Mouse (Mus musculus): ENCODE measurements around the gene Tmem52. TPM values are rescaled to one million over a fixed set of nuclear protein-coding genes. Genes with fewer than 3 reads are reported as not detected.

Gene Tmem52
- polyA plus RNA-seq, 1 experiment from 2014 or later: not detected

DNA sequence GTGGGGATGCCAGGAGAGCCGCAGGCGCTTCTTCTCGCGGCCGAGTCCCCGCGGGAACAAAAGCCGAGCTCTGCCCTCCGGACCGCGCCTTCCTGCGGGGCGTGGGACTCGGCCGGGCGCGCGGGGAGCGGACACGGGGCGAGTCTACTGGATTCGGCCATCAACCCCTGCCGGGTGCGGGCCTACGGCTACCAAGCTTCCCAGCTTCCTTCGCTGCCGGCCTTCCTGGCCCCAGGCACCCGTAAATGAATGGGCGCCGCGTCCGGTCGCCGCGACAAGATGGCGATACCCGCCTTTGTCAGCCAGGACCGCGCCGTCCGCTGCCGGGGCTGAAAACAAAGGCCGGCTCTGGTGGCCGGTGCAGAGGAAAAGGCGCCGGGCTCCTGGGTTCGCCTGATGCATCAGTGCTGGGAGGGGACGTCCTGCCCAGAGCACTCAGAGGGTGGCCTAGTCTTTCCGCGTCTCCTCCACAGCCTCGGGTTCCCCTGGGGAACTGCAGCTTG lies 23.3 kb downstream of the Tmem52 start:
- H3K27ac ChIP-seq: peak overlapping the region; percentile 92
- no peaks in the 10 kb centered on the region for H3K27me3 ChIP-seq
- under 1% methylated on average over 51 of the region's 51 CpGs for WGBS
- no peaks in the 10 kb centered on the region for H3K36me3 ChIP-seq (replicated peaks)
- H3K4me2 ChIP-seq: peak overlapping the region; percentile 77
- H3K9ac ChIP-seq: peak overlapping the region; percentile 98
- H3K4me1 ChIP-seq: peaks cover 52% of the 10 kb centered on the region
- no peaks in the 10 kb centered on the region for H3K9me3 ChIP-seq
- peak overlapping the region; percentile 69 for H3K4me3 ChIP-seq (replicated peaks)
- peak; percentile 49 for ATAC-seq (ENCODE audit: low FRiP score)

GRCm38 (mm10) chr4:155494891-155495290 lies 26.0 kb downstream of the Tmem52 start:
- ATAC-seq (ENCODE audit: low FRiP score): no peak
- no peak overlapping the region for H3K9ac ChIP-seq
- no peaks in the 10 kb centered on the region for H3K27me3 ChIP-seq
- WGBS: 81% methylated on average over 4 of the region's 4 CpGs
- no peak overlapping the region for H3K27ac ChIP-seq
- peaks cover 40% of the 10 kb centered on the region for H3K4me1 ChIP-seq
- no peak overlapping the region for H3K4me3 ChIP-seq (replicated peaks)
- no peaks in the 10 kb centered on the region for H3K9me3 ChIP-seq
- H3K4me2 ChIP-seq: no peak overlapping the region
- H3K36me3 ChIP-seq (replicated peaks): no peaks in the 10 kb centered on the region

DNA sequence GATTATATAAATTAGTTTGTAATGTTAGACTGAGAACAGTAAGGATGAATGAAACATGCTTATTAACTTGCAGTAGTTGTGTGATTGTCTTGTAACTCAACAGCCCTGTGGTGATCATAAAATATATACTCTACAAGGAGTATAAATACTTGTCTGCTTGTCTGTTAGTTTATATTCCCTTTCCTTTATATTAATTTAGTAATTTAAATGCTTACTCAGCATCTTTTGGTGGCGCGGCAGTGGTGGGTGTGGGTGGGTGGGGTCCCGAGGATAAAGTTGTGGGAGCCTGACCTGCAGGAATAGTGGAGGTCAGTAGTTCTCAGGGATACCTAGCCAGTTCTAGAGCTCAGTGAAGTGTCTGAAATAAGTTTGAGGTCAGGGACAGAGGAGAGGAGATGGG lies 29.0 kb downstream of the Tmem52 start:
- H3K9ac ChIP-seq: no peak overlapping the region
- H3K27me3 ChIP-seq: no peaks in the 10 kb centered on the region

DNA sequence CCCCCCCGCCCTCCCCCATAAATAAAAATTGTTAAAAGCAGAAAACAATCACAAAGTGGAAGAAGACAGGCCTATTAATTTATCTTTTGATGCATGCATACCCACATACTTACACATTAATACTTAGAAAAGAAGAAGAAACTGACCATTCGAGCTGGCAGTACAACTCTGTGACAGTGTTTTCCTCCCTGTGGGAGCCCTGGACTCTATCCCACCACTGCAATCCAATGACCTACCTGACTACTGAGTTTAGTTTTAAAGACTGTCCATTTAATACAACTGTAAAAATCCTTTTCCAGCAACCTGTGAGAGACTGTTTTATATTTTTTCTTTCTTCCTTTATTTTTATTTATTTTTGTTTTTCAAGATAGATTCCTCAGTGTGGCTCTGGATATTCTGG lies 32.2 kb downstream of the Tmem52 start:
- H3K36me3 ChIP-seq (replicated peaks): peaks cover 4% of the 10 kb centered on the region; the same call in 1 of the 2 replicates
- WGBS: 76% methylated on average over 2 of the region's 2 CpGs

More for the DNA sequence above, 29.0 kb downstream of the Tmem52 start:
- no peaks in the 10 kb centered on the region for H3K36me3 ChIP-seq (replicated peaks)
- H3K4me3 ChIP-seq (replicated peaks): no peak overlapping the region
- no peak overlapping the region for H3K4me2 ChIP-seq
- no peak for ATAC-seq (ENCODE audit: low FRiP score)
- no peaks in the 10 kb centered on the region for H3K9me3 ChIP-seq
- peaks cover 33% of the 10 kb centered on the region for H3K4me1 ChIP-seq
- H3K27ac ChIP-seq: no peak overlapping the region
- 82% methylated on average over 3 of the region's 3 CpGs for WGBS

DNA sequence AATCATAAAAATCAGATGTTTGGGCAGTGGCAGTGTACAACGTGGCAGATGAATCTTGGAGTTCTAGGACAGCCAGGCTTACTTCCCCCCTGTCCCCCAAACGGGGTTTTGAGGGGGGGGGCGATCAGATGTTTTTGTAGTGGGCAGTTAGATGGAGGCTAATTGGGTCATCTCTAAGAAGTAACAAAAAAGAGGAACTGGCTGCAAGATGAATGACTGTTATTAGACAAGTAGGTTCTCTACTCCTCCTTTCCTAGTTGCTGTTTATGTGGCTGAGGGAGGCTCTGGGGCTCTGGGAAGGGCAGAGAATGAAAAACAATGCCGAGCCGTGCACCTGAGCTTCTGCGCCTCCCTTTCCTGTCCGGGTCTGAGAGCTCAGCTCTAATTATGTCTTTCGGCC lies 36.2 kb downstream of the Tmem52 start:
- peaks cover 4% of the 10 kb centered on the region; the same call in 1 of the 2 replicates for H3K36me3 ChIP-seq (replicated peaks)
- H3K4me1 ChIP-seq: peaks cover 16% of the 10 kb centered on the region
- no peak overlapping the region for H3K4me3 ChIP-seq (replicated peaks)
- WGBS: 73% methylated on average over 8 of the region's 8 CpGs
- no peak overlapping the region for H3K27ac ChIP-seq
- no peak for ATAC-seq (ENCODE audit: low FRiP score)
- no peak overlapping the region for H3K9ac ChIP-seq
- H3K27me3 ChIP-seq: no peaks in the 10 kb centered on the region
- no peaks in the 10 kb centered on the region for H3K9me3 ChIP-seq
- H3K4me2 ChIP-seq: no peak overlapping the region

More for the DNA sequence above, 32.2 kb downstream of the Tmem52 start:
- no peak for ATAC-seq (ENCODE audit: low FRiP score)
- Histone ChIP-seq H3K4me3 (replicated peaks) (no peak overlapping the region), H3K4me2 (no peak overlapping the region), H3K27ac (no peak overlapping the region), H3K27me3 (no peaks in the 10 kb centered on the region), H3K4me1 (peaks cover 16% of the 10 kb centered on the region), H3K9me3 (no peaks in the 10 kb centered on the region), H3K9ac (no peak overlapping the region)

- 89% methylated on average over 5 of the region's 5 CpGs for WGBS
- Histone ChIP-seq H3K4me1 (peaks cover 18% of the 10 kb centered on the region), H3K4me3 (replicated peaks) (no peak overlapping the region), H3K27me3 (no peaks in the 10 kb centered on the region), H3K27ac (no peak overlapping the region), H3K4me2 (no peak overlapping the region), H3K9me3 (no peaks in the 10 kb centered on the region), H3K9ac (no peak overlapping the region), H3K36me3 (replicated peaks) (peaks cover 4% of the 10 kb centered on the region; the same call in 1 of the 2 replicates)
- ATAC-seq (ENCODE audit: low FRiP score): no peak
These were observed 36.9 kb downstream of the Tmem52 start for GRCm38 (mm10) chr4:155505671-155506295.

DNA sequence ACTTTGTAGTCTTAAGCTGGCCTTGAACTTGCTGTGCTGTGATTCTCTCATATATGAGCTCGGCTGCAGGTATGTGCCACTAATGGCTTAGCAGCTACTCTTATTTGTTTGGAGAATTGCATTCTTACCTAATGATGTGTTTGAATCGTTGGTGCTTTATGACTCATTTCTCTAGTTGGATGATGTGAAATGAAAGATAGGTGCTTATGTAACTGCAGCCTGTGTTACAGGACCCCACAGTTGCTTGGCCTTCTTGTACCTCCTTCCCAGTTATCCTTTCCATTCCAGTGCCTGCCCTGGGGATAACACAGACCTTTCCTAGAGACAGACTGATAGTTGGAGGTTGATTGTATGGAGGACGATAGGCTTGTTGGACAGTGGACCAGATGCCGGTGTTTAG lies 39.7 kb downstream of the Tmem52 start:
- 89% methylated on average over 4 of the region's 4 CpGs for WGBS
- no peaks in the 10 kb centered on the region; the same call in 1 of the 2 replicates for H3K36me3 ChIP-seq (replicated peaks)
- no peak for ATAC-seq (ENCODE audit: low FRiP score)

DNA sequence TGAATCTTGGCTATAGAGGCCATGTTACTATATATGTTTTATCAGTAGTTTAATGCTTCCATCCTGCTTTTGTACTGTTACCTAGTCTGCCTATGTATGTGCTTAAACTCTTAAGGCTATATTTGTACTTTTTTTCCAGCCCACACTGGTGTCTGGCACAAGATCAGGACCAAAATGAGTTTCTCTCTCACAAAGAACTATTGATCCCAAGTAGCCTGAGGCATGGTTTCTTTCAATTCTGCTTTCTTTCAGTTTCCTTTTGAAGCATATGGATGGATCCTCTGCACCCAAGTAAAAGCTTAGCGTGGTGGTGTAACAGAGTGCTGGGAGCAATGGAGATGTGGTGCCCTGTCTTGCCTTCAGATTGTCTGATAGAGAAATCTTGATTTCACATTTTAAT lies 42.1 kb downstream of the Tmem52 start:
- no peak overlapping the region for H3K4me2 ChIP-seq
- H3K9me3 ChIP-seq: no peaks in the 10 kb centered on the region
- no peak overlapping the region for H3K9ac ChIP-seq
- no peak overlapping the region for H3K4me3 ChIP-seq (replicated peaks)
- 63% methylated on average over 1 of the region's 1 CpGs for WGBS
- H3K4me1 ChIP-seq: peaks cover 6% of the 10 kb centered on the region; the same call in 1 of the 2 replicates
- no peaks in the 10 kb centered on the region; the same call in 1 of the 2 replicates for H3K36me3 ChIP-seq (replicated peaks)
- H3K27ac ChIP-seq: no peak overlapping the region
- no peak for ATAC-seq (ENCODE audit: low FRiP score)
- H3K27me3 ChIP-seq: no peaks in the 10 kb centered on the region

More for the DNA sequence above, 39.7 kb downstream of the Tmem52 start:
- Histone ChIP-seq H3K4me1 (peaks cover 17% of the 10 kb centered on the region), H3K9ac (no peak overlapping the region), H3K4me2 (no peak overlapping the region), H3K4me3 (replicated peaks) (no peak overlapping the region), H3K27me3 (no peaks in the 10 kb centered on the region), H3K9me3 (no peaks in the 10 kb centered on the region), H3K27ac (no peak overlapping the region)

DNA sequence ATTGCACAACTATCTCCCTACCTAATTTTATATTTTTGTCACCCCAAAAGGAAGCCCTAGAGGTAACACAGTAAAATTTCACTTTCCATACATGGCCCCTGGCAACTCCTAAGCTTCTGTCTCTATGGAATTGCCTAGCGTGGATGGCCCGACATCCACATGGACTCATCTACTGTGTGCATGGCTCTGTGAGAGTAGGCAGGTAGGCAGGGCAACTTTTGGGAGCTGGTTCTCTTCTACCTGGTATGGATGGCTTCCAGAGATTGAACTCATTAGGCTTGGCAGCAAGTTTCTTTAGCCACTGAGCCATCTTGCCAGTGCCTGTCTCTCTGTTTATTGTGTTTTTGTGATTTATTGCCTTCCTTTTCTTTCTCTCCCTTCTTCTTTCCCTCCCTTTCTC lies 45.9 kb downstream of the Tmem52 start:
- H3K9ac ChIP-seq: no peak overlapping the region
- no peaks in the 10 kb centered on the region for H3K27me3 ChIP-seq
- ATAC-seq (ENCODE audit: low FRiP score): no peak
- no peaks in the 10 kb centered on the region for H3K9me3 ChIP-seq
- H3K27ac ChIP-seq: no peak overlapping the region
- H3K4me1 ChIP-seq: peaks cover 6% of the 10 kb centered on the region; the same call in 1 of the 2 replicates
- 100% methylated on average over 2 of the region's 2 CpGs for WGBS
- no peak overlapping the region for H3K4me2 ChIP-seq
- H3K4me3 ChIP-seq (replicated peaks): no peak overlapping the region
- H3K36me3 ChIP-seq (replicated peaks): peaks cover 3% of the 10 kb centered on the region

DNA sequence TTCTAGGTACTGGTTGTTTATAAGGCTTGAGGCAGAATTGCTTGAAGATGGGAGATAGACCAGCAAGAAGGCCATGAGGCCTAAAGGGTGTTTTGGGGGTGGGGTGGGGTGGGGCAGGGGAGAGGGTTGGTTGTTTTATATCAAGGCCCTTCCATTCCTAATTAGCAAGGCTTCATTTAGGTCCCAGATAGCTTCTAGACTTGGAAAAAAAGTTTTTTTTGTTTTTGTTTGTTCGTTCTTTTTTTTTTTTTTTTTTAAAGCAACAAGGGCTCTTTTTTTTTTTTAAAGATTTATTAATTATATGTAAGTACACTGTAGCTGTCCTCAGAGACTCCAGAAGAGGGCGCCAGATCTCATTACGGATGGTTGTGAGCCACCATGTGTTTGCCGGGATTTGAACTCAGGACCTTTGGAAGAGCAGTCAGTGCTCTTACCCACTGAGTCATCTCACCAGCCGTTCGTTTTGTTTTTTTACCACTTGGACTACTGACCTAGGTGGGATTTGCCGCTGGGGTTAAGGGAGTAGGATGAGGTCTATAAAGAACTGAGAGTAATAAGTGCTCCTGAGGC lies 49.1 kb downstream of the Tmem52 start:
- ATAC-seq (ENCODE audit: low FRiP score): no peak
- H3K9me3 ChIP-seq: no peaks in the 10 kb centered on the region
- peaks cover 11% of the 10 kb centered on the region for H3K36me3 ChIP-seq (replicated peaks)
- H3K27me3 ChIP-seq: no peaks in the 10 kb centered on the region
- H3K27ac ChIP-seq: no peak overlapping the region
- H3K4me1 ChIP-seq: no peaks in the 10 kb centered on the region
- H3K4me3 ChIP-seq (replicated peaks): no peak overlapping the region
- 87% methylated on average over 7 of the region's 7 CpGs for WGBS
- no peak overlapping the region for H3K4me2 ChIP-seq
- no peak overlapping the region for H3K9ac ChIP-seq

Data from forebrain, embryonic 12.5 days (tissue).